Mouse (Mus musculus) brown adipose tissue, adult 24 weeks (tissue): Measurements from ENCODE around the gene Myo5a. TPM values are rescaled to one million over a fixed set of nuclear protein-coding genes. Genes with fewer than 3 reads are reported as not detected.
A peak's percentile ranks its signal among the peaks of the same experiment; 100 is the strongest.

Source experiments
- H3K27ac ChIP-seq: fragments of 200-500 bp; replicated peaks from 2 replicates; pipeline ENCODE4 v1.5.1; 2012; ENCODE audit warnings: low read depth, mild to moderate bottlenecking, low read length
- H3K4me1 ChIP-seq: fragments of 200-500 bp; 2 replicates; pipeline ENCODE4 v1.6.1; 2012; ENCODE audit warnings: low read length, mixed read lengths; ENCODE audit not compliant: control insufficient read depth, insufficient read depth, insufficient read length
- H3K4me3 ChIP-seq: fragments of 200-500 bp; 2 replicates; pipeline ENCODE4 v1.5.1; 2012; ENCODE audit warnings: low read depth, mild to moderate bottlenecking, low read length, moderate library complexity; ENCODE audit not compliant: insufficient read depth
- polyA plus RNA-seq: library from polyadenylated mRNA; stranded (reverse); fragments of >200 nt; gene quantifications from 2 replicates; pipeline ENCODE4 v1.2.4, GENCODE M21; 2012; ENCODE audit not compliant: missing spikeins, insufficient read depth, insufficient read length

Myo5a gene
- polyA plus RNA-seq, 1 experiment = 66.6 TPM

- H3K4me3 ChIP-seq = no peak overlapping the region
Observed at GRCm38 (mm10) chr9:75098937-75099336, 28.1 kb downstream of the Myo5a start.

GRCm38 (mm10) chr9:75100157-75100781 lies 29.5 kb downstream of the Myo5a start:
- no peaks in the 10 kb centered on the region for H3K4me1 ChIP-seq
- H3K27ac ChIP-seq = no peak overlapping the region

More at GRCm38 (mm10) chr9:75098937-75099336, 28.1 kb downstream of the Myo5a start:
- H3K4me1 ChIP-seq = no peaks in the 10 kb centered on the region
- H3K27ac ChIP-seq = no peak overlapping the region

GRCm38 (mm10) chr9:75102131-75102530 lies 31.3 kb downstream of the Myo5a start:
- Histone ChIP-seq H3K27ac (no peak overlapping the region), H3K4me3 (no peak overlapping the region), H3K4me1 (no peaks in the 10 kb centered on the region)

More at GRCm38 (mm10) chr9:75100157-75100781, 29.5 kb downstream of the Myo5a start:
- H3K4me3 ChIP-seq = no peak overlapping the region

GRCm38 (mm10) chr9:75116571-75117177 lies 45.9 kb downstream of the Myo5a start:
- H3K4me1 ChIP-seq = no peaks in the 10 kb centered on the region
- H3K4me3 ChIP-seq = no peak overlapping the region
- H3K27ac ChIP-seq = no peak overlapping the region

GRCm38 (mm10) chr9:75121126-75121525 lies 50.3 kb downstream of the Myo5a start:
- no peak overlapping the region for H3K27ac ChIP-seq
- no peak overlapping the region for H3K4me3 ChIP-seq
- H3K4me1 ChIP-seq = no peaks in the 10 kb centered on the region

- peak overlapping the region; percentile 67 for H3K27ac ChIP-seq
- no peak overlapping the region for H3K4me3 ChIP-seq
- H3K4me1 ChIP-seq = no peaks in the 10 kb centered on the region
Observed at GRCm38 (mm10) chr9:75124201-75124721, 53.4 kb downstream of the Myo5a start.

GRCm38 (mm10) chr9:75130553-75130952 lies 59.7 kb downstream of the Myo5a start:
- no peak overlapping the region for H3K27ac ChIP-seq
- H3K4me3 ChIP-seq = no peak overlapping the region
- no peaks in the 10 kb centered on the region for H3K4me1 ChIP-seq

- Histone ChIP-seq H3K27ac (no peak overlapping the region), H3K4me1 (no peaks in the 10 kb centered on the region), H3K4me3 (no peak overlapping the region)
Observed at GRCm38 (mm10) chr9:75146911-75147310, 76.1 kb downstream of the Myo5a start.

GRCm38 (mm10) chr9:75160525-75160924 lies 89.7 kb downstream of the Myo5a start:
- no peak overlapping the region for H3K4me3 ChIP-seq
- no peaks in the 10 kb centered on the region; the same call in 1 of the 2 replicates for H3K4me1 ChIP-seq
- no peak overlapping the region for H3K27ac ChIP-seq

GRCm38 (mm10) chr9:75163650-75164049 lies 92.8 kb downstream of the Myo5a start:
- H3K27ac ChIP-seq = no peak overlapping the region

GRCm38 (mm10) chr9:75171721-75172120 lies 100.9 kb downstream of the Myo5a start:
- Histone ChIP-seq H3K27ac (no peak overlapping the region), H3K4me1 (no peaks in the 10 kb centered on the region), H3K4me3 (no peak overlapping the region)

More at GRCm38 (mm10) chr9:75163650-75164049, 92.8 kb downstream of the Myo5a start:
- no peaks in the 10 kb centered on the region; the same call in 1 of the 2 replicates for H3K4me1 ChIP-seq
- H3K4me3 ChIP-seq = no peak overlapping the region

GRCm38 (mm10) chr9:75187646-75188260 lies 116.9 kb downstream of the Myo5a start:
- Histone ChIP-seq H3K4me3 (no peak overlapping the region), H3K4me1 (no peaks in the 10 kb centered on the region), H3K27ac (no peak overlapping the region)

GRCm38 (mm10) chr9:75193858-75194257 lies 123.0 kb downstream of the Myo5a start:
- Histone ChIP-seq H3K4me1 (no peaks in the 10 kb centered on the region; the same call in 1 of the 2 replicates), H3K4me3 (no peak overlapping the region), H3K27ac (no peak overlapping the region)

- no peak overlapping the region for H3K27ac ChIP-seq
- no peaks in the 10 kb centered on the region; the same call in 1 of the 2 replicates for H3K4me1 ChIP-seq
- no peak overlapping the region for H3K4me3 ChIP-seq
Observed at GRCm38 (mm10) chr9:75196335-75196734, 125.5 kb downstream of the Myo5a start.

- no peak overlapping the region for H3K27ac ChIP-seq
- no peaks in the 10 kb centered on the region; the same call in 1 of the 2 replicates for H3K4me1 ChIP-seq
- no peak overlapping the region for H3K4me3 ChIP-seq
Observed at GRCm38 (mm10) chr9:75197297-75197696, 126.5 kb downstream of the Myo5a start.
